Mouse (Mus musculus) spleen, adult 2 months (tissue): ENCODE results near the gene Atg10. TPM values are rescaled to one million over a fixed set of nuclear protein-coding genes. Genes with fewer than 3 reads are reported as not detected.

Experiments
- DNase-seq, 2 experiments: peaks; one replicate each; pipeline versions ENCODE4 v3.0.0 to v3.0.0-alpha.2; 2012 to 2021; ENCODE audit warnings: low spot score in 2 of 2, low read depth in 1 of 2
- H3K27ac ChIP-seq: fragments of 200-500 bp; 2 replicates; pipeline ENCODE4 v1.5.1; 2012; ENCODE audit warnings: low read length, inconsistent platforms; ENCODE audit not compliant: insufficient read depth
- H3K27me3 ChIP-seq: fragments of 200-500 bp; 2 replicates; pipeline ENCODE4 v1.6.1; 2012; ENCODE audit warnings: mild to moderate bottlenecking, moderate library complexity, low read length, inconsistent platforms; ENCODE audit not compliant: control insufficient read depth, insufficient read depth
- H3K36me3 ChIP-seq: fragments of 200-500 bp; 2 replicates; pipeline ENCODE4 v1.6.1; 2012; ENCODE audit warnings: mild to moderate bottlenecking, low read length, inconsistent platforms; ENCODE audit not compliant: control insufficient read depth, insufficient read depth
- H3K4me1 ChIP-seq: fragments of 200-500 bp; 2 replicates; pipeline ENCODE4 v1.6.1; 2011; ENCODE audit warnings: inconsistent platforms; ENCODE audit not compliant: control insufficient read depth, insufficient read depth, insufficient read length
- H3K4me3 ChIP-seq: fragments of 200-500 bp; 2 replicates; pipeline ENCODE4 v1.5.1; 2011; ENCODE audit warnings: mild to moderate bottlenecking, inconsistent platforms; ENCODE audit not compliant: insufficient read depth, insufficient read length; ENCODE audit errors: extremely low read depth
- CTCF ChIP-seq: fragments of 200-500 bp; IDR thresholded peaks from 2 replicates; pipeline ENCODE4 v1.5.1; 2011; ENCODE audit warnings: mild to moderate bottlenecking, inconsistent platforms; ENCODE audit not compliant: insufficient read depth, insufficient read length, insufficient replicate concordance; ENCODE audit errors: extremely low read depth
- POLR2A ChIP-seq: fragments of 200-500 bp; IDR thresholded peaks from 2 replicates; pipeline ENCODE4 v1.6.1; 2011; ENCODE audit warnings: low read depth, low read length, inconsistent platforms
- WGBS: fragments of 180-500 bp; shearing (Covaris S2); methylation state at CpG from one replicate; pipeline ENCODE4 v1.1.7; 2018; 5-methylcytosine and 5-hydroxymethylcytosine counted together
- polyA plus RNA-seq: library from polyadenylated mRNA; depleted of rRNA; stranded (reverse); fragments of >200 nt; gene quantifications from 2 replicates; pipeline ENCODE4 v1.2.3, GENCODE M21; 2012

Gene Atg10
- polyA plus RNA-seq, 1 experiment: 0.95 TPM

- DNase-seq: no peak
- peaks cover 2% of the 10 kb centered on the region; the same call in 1 of the 2 replicates for H3K4me1 ChIP-seq
- TF ChIP-seq POLR2A (no peak), CTCF (no peak)
- H3K27ac ChIP-seq: no peak overlapping the region
- no peak overlapping the region for H3K4me3 ChIP-seq
- no peaks in the 10 kb centered on the region for H3K27me3 ChIP-seq
- 2% methylated on average over 1 of the region's 1 CpGs for WGBS
- H3K36me3 ChIP-seq: no peaks in the 10 kb centered on the region
Measured at GRCm38 (mm10) chr13:91093610-91094009, 130.2 kb downstream of the Atg10 start.

GRCm38 (mm10) chr13:91093162-91093561, 130.6 kb downstream of the Atg10 start:
- Histone ChIP-seq H3K27me3 (no peaks in the 10 kb centered on the region), H3K27ac (no peak overlapping the region), H3K36me3 (no peaks in the 10 kb centered on the region), H3K4me1 (peaks cover 2% of the 10 kb centered on the region; the same call in 1 of the 2 replicates), H3K4me3 (no peak overlapping the region)
- peak; percentile 18; the same call in 1 of the 2 replicates for TF ChIP-seq CTCF
- TF ChIP-seq POLR2A: no peak
- DNase-seq: no peak
- 15% methylated on average over 6 of the region's 6 CpGs for WGBS

- 49% methylated on average over 2 of the region's 2 CpGs for WGBS
- no peak for DNase-seq
- no peak for TF ChIP-seq POLR2A
- H3K4me3 ChIP-seq: no peak overlapping the region
- H3K27me3 ChIP-seq: no peaks in the 10 kb centered on the region
- no peak overlapping the region for H3K27ac ChIP-seq
- H3K4me1 ChIP-seq: peaks cover 2% of the 10 kb centered on the region; the same call in 1 of the 2 replicates
- no peaks in the 10 kb centered on the region for H3K36me3 ChIP-seq
Measured at GRCm38 (mm10) chr13:91091731-91092190, 132.0 kb downstream of the Atg10 start.

GRCm38 (mm10) chr13:91090861-91091730, 132.7 kb downstream of the Atg10 start:
- Histone ChIP-seq H3K4me1 (peaks cover 2% of the 10 kb centered on the region; the same call in 1 of the 2 replicates), H3K4me3 (no peak overlapping the region), H3K36me3 (no peaks in the 10 kb centered on the region), H3K27ac (no peak overlapping the region), H3K27me3 (no peaks in the 10 kb centered on the region)
- TF ChIP-seq CTCF (no peak), POLR2A (no peak)
- DNase-seq: no peak
- WGBS: 53% methylated on average over 4 of the region's 4 CpGs

- no peak overlapping the region for H3K4me3 ChIP-seq
- no peak for DNase-seq
- no peak for TF ChIP-seq CTCF
- TF ChIP-seq POLR2A: no peak
- H3K27me3 ChIP-seq: no peaks in the 10 kb centered on the region
- no peak overlapping the region for H3K27ac ChIP-seq
- H3K36me3 ChIP-seq: no peaks in the 10 kb centered on the region
- H3K4me1 ChIP-seq: 0 out of 2 replicates have a peak, but pooled peaks cover under 1% of the 10 kb centered on the region
- WGBS: 95% methylated on average over 12 of the region's 12 CpGs
Measured at GRCm38 (mm10) chr13:91086361-91086900, 137.3 kb downstream of the Atg10 start.

DNA sequence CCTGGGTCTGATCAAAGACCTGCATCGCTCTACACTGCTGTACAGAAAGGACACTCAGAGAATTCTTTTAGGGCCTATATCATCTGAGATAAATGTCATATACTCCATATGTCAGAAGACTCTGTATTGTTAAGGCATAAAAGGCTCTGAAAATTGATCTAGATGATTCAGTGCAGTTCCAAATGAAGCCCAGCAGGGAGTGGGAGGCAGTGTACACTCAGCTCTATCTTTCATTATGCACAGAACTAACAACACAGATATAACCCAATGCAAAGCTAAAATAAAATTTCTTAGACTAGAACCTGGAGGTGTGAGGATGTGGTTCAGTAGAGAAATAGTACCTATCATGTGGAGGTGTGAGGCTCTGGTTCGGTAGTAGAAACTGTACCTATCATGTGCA, 151.4 kb downstream of the Atg10 start:
- Histone ChIP-seq H3K4me3 (no peak overlapping the region), H3K27ac (no peak overlapping the region), H3K4me1 (no peaks in the 10 kb centered on the region), H3K36me3 (no peaks in the 10 kb centered on the region), H3K27me3 (no peaks in the 10 kb centered on the region)
- 92% methylated on average over 2 of the region's 2 CpGs for WGBS
- TF ChIP-seq POLR2A: no peak
- no peak for TF ChIP-seq CTCF
- DNase-seq: no peak

- TF ChIP-seq CTCF (no peak), POLR2A (no peak)
- Histone ChIP-seq H3K4me1 (no peaks in the 10 kb centered on the region), H3K27me3 (no peaks in the 10 kb centered on the region), H3K4me3 (no peak overlapping the region), H3K36me3 (no peaks in the 10 kb centered on the region), H3K27ac (no peak overlapping the region)
- DNase-seq: no peak
- 92% methylated on average over 5 of the region's 5 CpGs for WGBS
Measured at GRCm38 (mm10) chr13:91060871-91061270, 162.9 kb downstream of the Atg10 start.
